20 mouse cellular contexts compared by ENCODE assay signal in genomic region chr4:33111358-33111757, GRCm38 (mm10). TPM values are rescaled to one million over a fixed set of nuclear protein-coding genes. Genes with fewer than 3 reads are reported as not detected.
"Had no signal": no experiment of that assay in that cellular context is flagged by ENCODE, and none has a peak within 500 bp of the region (broad histone marks: within the 10 kb centered on the region; RNA-seq: fewer than 3 reads in every experiment).

No protein-coding gene starts in this region.

- H3K27me3 ChIP-seq: limb, embryonic 15.5 days; liver, embryonic 13.5 days; midbrain, embryonic 12.5 days; neural tube, embryonic 15.5 days had no signal

- H3K36me3 ChIP-seq: limb, embryonic 15.5 days; liver, embryonic 13.5 days; midbrain, embryonic 12.5 days; neural tube, embryonic 15.5 days had no signal

- H3K9ac ChIP-seq: limb, embryonic 15.5 days; liver, embryonic 13.5 days; midbrain, embryonic 12.5 days; neural tube, embryonic 15.5 days had no signal

- ATAC-seq: hindbrain, embryonic 16.5 days; inflammation-experienced regulatory T-cells, adult 6 months; intestine, postnatal 0 days; midbrain, embryonic 16.5 days had no signal

- DNase-seq: kidney, adult 8-10 months; kidney, postnatal 36 days; layer of hippocampus, adult 9-11 months; layer of hippocampus, postnatal 36 days; liver, embryonic 13.5 days; lung, adult 18-20 months; right cerebral cortex, postnatal 4 days had no signal

- H3K27ac ChIP-seq: kidney, postnatal 0 days; limb, embryonic 15.5 days; liver, embryonic 13.5 days; midbrain, embryonic 12.5 days; neural tube, embryonic 15.5 days had no signal

- H3K4me1 ChIP-seq: limb, embryonic 15.5 days; midbrain, embryonic 12.5 days; neural tube, embryonic 15.5 days had no signal

- H3K4me2 ChIP-seq: limb, embryonic 15.5 days; liver, embryonic 13.5 days; midbrain, embryonic 12.5 days; neural tube, embryonic 15.5 days had no signal

- H3K9me3 ChIP-seq: limb, embryonic 15.5 days; liver, embryonic 13.5 days; midbrain, embryonic 12.5 days; neural tube, embryonic 15.5 days had no signal

- H3K4me3 ChIP-seq: limb, embryonic 15.5 days; liver, embryonic 13.5 days; midbrain, embryonic 12.5 days; neural tube, embryonic 15.5 days had no signal

RNA-seq across cellular contexts. Expression of gene Gabrr1, which starts 21.0 kb away (rescaled TPM):
- total RNA-seq: megakaryocyte progenitor cell, adult 5-6 weeks had no signal
- polyA plus RNA-seq: inflammation-experienced regulatory T-cells, adult 6 months; kidney, postnatal 0 days; limb, embryonic 11.5 days; liver, embryonic 13.5 days; lung, embryonic 16.5 days; midbrain, embryonic 12.5 days; neural tube, embryonic 11.5 days; stomach, embryonic 14.5 days had no signal

RNA-seq across cellular contexts. Expression of gene Gabrr2, which starts 48.6 kb away (rescaled TPM):
- polyA plus RNA-seq: kidney, postnatal 0 days; liver, embryonic 13.5 days; neural tube, embryonic 11.5 days had no signal
